Mouse (Mus musculus) limb, embryonic 14.5 days (tissue): ENCODE measurements around the gene Gm17324. TPM values are rescaled to one million over a fixed set of nuclear protein-coding genes. Genes with fewer than 3 reads are reported as not detected.
"Not testable (repeated sequence)": the region's sequence is repeated elsewhere in the genome, so short reads cannot be mapped to it uniquely, and the experiment has no call there.

Source experiments
- ATAC-seq: fragments of 200-750 bp; cut with Nextera tagmentation; 2 replicates; pipeline ENCODE4 v1.8.0; 2017; ENCODE audit warnings: low read depth, moderate number of reproducible peaks, moderate TSS enrichment; ENCODE audit not compliant: low FRiP score
- DNase-seq: peaks from one replicate; pipeline ENCODE4 v3.0.0-alpha.2; 2015; ENCODE audit warnings: low spot score
- H3K27ac ChIP-seq: fragments of 300-500 bp; sonication (generic); replicated peaks from 2 replicates; pipeline ENCODE4 v1.5.1; 2014; ENCODE audit warnings: low read depth, mild to moderate bottlenecking, low read length, moderate library complexity, mixed read lengths
- H3K27me3 ChIP-seq: fragments of 300-500 bp; sonication (generic); 2 replicates; pipeline ENCODE4 v1.6.1; 2014; ENCODE audit warnings: low read length, mixed read lengths; ENCODE audit not compliant: control insufficient read depth, insufficient read depth
- H3K36me3 ChIP-seq: fragments of 300-500 bp; sonication (generic); 2 replicates; pipeline ENCODE4 v1.6.1; 2014; ENCODE audit warnings: mild to moderate bottlenecking, low read length, moderate library complexity, mixed read lengths; ENCODE audit not compliant: control insufficient read depth, insufficient read depth
- H3K4me1 ChIP-seq: fragments of 300-500 bp; sonication (generic); 2 replicates; pipeline ENCODE4 v1.6.1; 2014; ENCODE audit warnings: antibody characterized with exemption, low read length, mixed read lengths; ENCODE audit not compliant: control insufficient read depth, insufficient read depth
- H3K4me2 ChIP-seq: fragments of 300-500 bp; sonication (generic); replicated peaks from 2 replicates; pipeline ENCODE4 v1.6.1; 2014; ENCODE audit warnings: low read depth, mild to moderate bottlenecking, low read length, moderate library complexity; ENCODE audit not compliant: severe bottlenecking
- H3K4me3 ChIP-seq: fragments of 300-500 bp; sonication (generic); replicated peaks from 2 replicates; pipeline ENCODE4 v1.5.1; 2014; ENCODE audit warnings: low read length
- H3K9ac ChIP-seq: fragments of 300-500 bp; sonication (generic); 2 replicates; pipeline ENCODE4 v1.6.1; 2014; ENCODE audit warnings: mild to moderate bottlenecking, low read depth, low read length, moderate library complexity; ENCODE audit not compliant: severe bottlenecking
- H3K9me3 ChIP-seq: fragments of 300-500 bp; sonication (generic); 2 replicates; pipeline ENCODE4 v1.6.1; 2016; ENCODE audit warnings: low read length; ENCODE audit not compliant: control insufficient read depth
- POLR2A ChIP-seq: fragments of 200-500 bp; IDR thresholded peaks from 2 replicates; pipeline ENCODE4 v1.8.0; 2012; ENCODE audit warnings: inconsistent platforms, mild to moderate bottlenecking, moderate library complexity, borderline replicate concordance; ENCODE audit not compliant: insufficient read depth, insufficient read length; ENCODE audit errors: extremely low read depth
- WGBS: fragments of 180-500 bp; shearing (Covaris S2); extraction: QIAGEN DNeasy Blood & Tissue Kit; methylation state at CpG from one replicate; pipeline ENCODE4 v1.1.7; 2014; 5-methylcytosine and 5-hydroxymethylcytosine counted together
- polyA plus RNA-seq, 2 experiments: library from polyadenylated mRNA; depleted of rRNA in 1 of 2; stranded (reverse) in 1 of 2; unstranded in 1 of 2; fragments of >200 nt; fragmentation: Nextera tagmentation in 1 of 2; extraction: Ambion mirVana in 1 of 2; gene quantifications; 2 replicates each; pipeline versions ENCODE4 v1.2.1 to v1.2.3; 2012 to 2014

Gene Gm17324
- polyA plus RNA-seq, 2 experiments: 0.15 to 0.39 TPM

- H3K9me3 ChIP-seq: no peaks in the 10 kb centered on the region
- peaks cover 9% of the 10 kb centered on the region; the same call in 1 of the 2 replicates for H3K4me1 ChIP-seq
- DNase-seq: no peak
- H3K4me2 ChIP-seq: no peak overlapping the region
- H3K4me3 ChIP-seq: no peak overlapping the region
- TF ChIP-seq POLR2A: no peak
- no peak overlapping the region for H3K9ac ChIP-seq
- H3K36me3 ChIP-seq: peaks cover 11% of the 10 kb centered on the region
- H3K27ac ChIP-seq: no peak overlapping the region
- H3K27me3 ChIP-seq: no peaks in the 10 kb centered on the region
- WGBS: 59% methylated on average over 3 of the region's 3 CpGs
- ATAC-seq: no peak
Observed at GRCm38 (mm10) chr9:78484660-78485059, 36.1 kb upstream of the Gm17324 start.

GRCm38 (mm10) chr9:78482386-78482785 lies 33.8 kb upstream of the Gm17324 start:
- Histone ChIP-seq H3K27me3 (no peaks in the 10 kb centered on the region), H3K4me1 (peaks cover 9% of the 10 kb centered on the region; the same call in 1 of the 2 replicates), H3K36me3 (peaks cover 32% of the 10 kb centered on the region), H3K4me2 (peak overlapping the region; percentile 60), H3K4me3 (peak overlapping the region; percentile 100), H3K27ac (peak overlapping the region; percentile 97), H3K9ac (peak overlapping the region; percentile 61), H3K9me3 (no peaks in the 10 kb centered on the region)
- WGBS: 3% methylated on average over 3 of the region's 3 CpGs
- TF ChIP-seq POLR2A: no peak
- DNase-seq (no peak), ATAC-seq (no peak)

GRCm38 (mm10) chr9:78481423-78482331 lies 33.1 kb upstream of the Gm17324 start:
- H3K27ac ChIP-seq: peak overlapping the region; percentile 99
- peak overlapping the region; percentile 100 for H3K9ac ChIP-seq
- H3K4me1 ChIP-seq: peaks cover 9% of the 10 kb centered on the region; the same call in 1 of the 2 replicates
- under 1% methylated on average over 68 of the region's 77 CpGs for WGBS
- H3K4me2 ChIP-seq: peak overlapping the region; percentile 60
- peaks cover 39% of the 10 kb centered on the region for H3K36me3 ChIP-seq
- ATAC-seq (peak; percentile 96), DNase-seq (peak; percentile 99)
- H3K27me3 ChIP-seq: no peaks in the 10 kb centered on the region
- peak overlapping the region; percentile 100 for H3K4me3 ChIP-seq
- H3K9me3 ChIP-seq: no peaks in the 10 kb centered on the region
- peak; percentile 100 for TF ChIP-seq POLR2A

GRCm38 (mm10) chr9:78480706-78481358 lies 32.2 kb upstream of the Gm17324 start:
- Histone ChIP-seq H3K27ac (peak overlapping the region; percentile 99), H3K9me3 (no peaks in the 10 kb centered on the region), H3K4me1 (peaks cover 9% of the 10 kb centered on the region; the same call in 1 of the 2 replicates), H3K27me3 (no peaks in the 10 kb centered on the region), H3K36me3 (peaks cover 47% of the 10 kb centered on the region), H3K9ac (peak overlapping the region; percentile 100), H3K4me2 (peak overlapping the region; percentile 53), H3K4me3 (peak overlapping the region; percentile 100)
- peak; percentile 7 for ATAC-seq
- peak; percentile 59 for DNase-seq
- TF ChIP-seq POLR2A: no peak
- WGBS: under 1% methylated on average over 46 of the region's 46 CpGs

- Histone ChIP-seq H3K36me3 (peaks cover 50% of the 10 kb centered on the region), H3K4me3 (peak overlapping the region; percentile 100), H3K4me2 (peak overlapping the region; percentile 53), H3K27ac (peak overlapping the region; percentile 99), H3K9ac (peak overlapping the region; percentile 100)
- not testable (repeated sequence) for DNase-seq, ATAC-seq, H3K4me1 ChIP-seq, H3K9me3 ChIP-seq, H3K27me3 ChIP-seq
- WGBS: under 1% methylated on average over 12 of the region's 13 CpGs
Observed at GRCm38 (mm10) chr9:78480227-78480626, 31.6 kb upstream of the Gm17324 start.

- H3K27me3 ChIP-seq, ATAC-seq, H3K9me3 ChIP-seq, DNase-seq, H3K4me1 ChIP-seq, H3K27ac ChIP-seq: not testable (repeated sequence)
- 27% methylated on average over 6 of the region's 8 CpGs for WGBS
- Histone ChIP-seq H3K4me3 (peak overlapping the region; percentile 100), H3K36me3 (peaks cover 57% of the 10 kb centered on the region), H3K9ac (peak overlapping the region; percentile 100), H3K4me2 (peak overlapping the region; percentile 53)
Observed at GRCm38 (mm10) chr9:78479308-78479707, 30.7 kb upstream of the Gm17324 start.

- not testable (repeated sequence) for H3K9me3 ChIP-seq, H3K4me2 ChIP-seq, ATAC-seq, DNase-seq, H3K4me1 ChIP-seq, H3K4me3 ChIP-seq, H3K9ac ChIP-seq, H3K27me3 ChIP-seq
- Histone ChIP-seq H3K27ac (peak overlapping the region; percentile 52; the same call in 1 of the 2 replicates), H3K36me3 (peaks cover 66% of the 10 kb centered on the region)
- WGBS: 74% methylated on average over 1 of the region's 1 CpGs
Observed at GRCm38 (mm10) chr9:78478009-78478605, 29.5 kb upstream of the Gm17324 start.
